Mouse (Mus musculus) forebrain, postnatal 0 days (tissue): ENCODE results near the gene Tk1. TPM values are rescaled to one million over a fixed set of nuclear protein-coding genes. Genes with fewer than 3 reads are reported as not detected.

Source experiments
- ATAC-seq: fragments of 200-750 bp; cut with Nextera tagmentation; 2 replicates; pipeline ENCODE4 v1.8.0; 2017; ENCODE audit warnings: mild to moderate bottlenecking, moderate library complexity
- DNase-seq: peaks from one replicate; pipeline ENCODE4 v3.0.0-alpha.2; 2015
- H3K27ac ChIP-seq: fragments of 300-500 bp; sonication (generic); 2 replicates; pipeline ENCODE4 v1.5.1; 2014; ENCODE audit warnings: low read depth, mild to moderate bottlenecking, antibody characterized with exemption, low read length, moderate library complexity, mixed read lengths
- H3K27me3 ChIP-seq: fragments of 300-500 bp; sonication (generic); 2 replicates; pipeline ENCODE4 v1.6.1; 2014; ENCODE audit warnings: mild to moderate bottlenecking, low read length, mixed read lengths; ENCODE audit not compliant: insufficient read depth
- H3K36me3 ChIP-seq: fragments of 300-500 bp; sonication (generic); 2 replicates; pipeline ENCODE4 v1.6.1; 2014; ENCODE audit warnings: mild to moderate bottlenecking, moderate library complexity; ENCODE audit not compliant: insufficient read depth
- H3K4me1 ChIP-seq: fragments of 300-500 bp; sonication (generic); 2 replicates; pipeline ENCODE4 v1.6.1; 2014; ENCODE audit warnings: antibody characterized with exemption; ENCODE audit not compliant: insufficient read depth
- H3K4me2 ChIP-seq: fragments of 300-500 bp; sonication (generic); 2 replicates; pipeline ENCODE4 v1.6.1; 2014; ENCODE audit warnings: low read depth, mild to moderate bottlenecking, moderate library complexity
- H3K4me3 ChIP-seq: fragments of 300-500 bp; sonication (generic); 2 replicates; pipeline ENCODE4 v1.5.1; 2014; ENCODE audit warnings: low read depth, low read length, mixed read lengths
- H3K9ac ChIP-seq: fragments of 300-500 bp; sonication (generic); 2 replicates; pipeline ENCODE4 v1.6.1; 2014; ENCODE audit warnings: mild to moderate bottlenecking
- H3K9me3 ChIP-seq: fragments of 300-500 bp; sonication (generic); 2 replicates; pipeline ENCODE4 v1.6.1; 2016; ENCODE audit warnings: low read length
- CTCF ChIP-seq: sonication (generic); IDR thresholded peaks from 2 replicates; pipeline ENCODE4 v1.5.1; 2016; ENCODE audit warnings: antibody characterized with exemption, control low read depth, low read depth
- WGBS: fragments of 180-500 bp; shearing (Covaris S2); extraction: QIAGEN DNeasy Blood & Tissue Kit; methylation state at CpG from one replicate; pipeline ENCODE4 v1.1.7; 2014; 5-methylcytosine and 5-hydroxymethylcytosine counted together
- polyA plus RNA-seq: library from polyadenylated mRNA; unstranded; fragments of >200 nt; fragmentation: Nextera tagmentation; extraction: Ambion mirVana; gene quantifications from 2 replicates; pipeline ENCODE4 v1.2.1, GENCODE M21; 2015
- total RNA-seq: library from RNA; depleted of rRNA; stranded (reverse); fragments of >200 nt; gene quantifications from 2 replicates; pipeline ENCODE4 v1.2.3, GENCODE M21; 2014

The Tk1 gene
- total and polyA plus RNA-seq, 2 experiments from 2014 or later, result 12.2 to 29.8 TPM

DNA sequence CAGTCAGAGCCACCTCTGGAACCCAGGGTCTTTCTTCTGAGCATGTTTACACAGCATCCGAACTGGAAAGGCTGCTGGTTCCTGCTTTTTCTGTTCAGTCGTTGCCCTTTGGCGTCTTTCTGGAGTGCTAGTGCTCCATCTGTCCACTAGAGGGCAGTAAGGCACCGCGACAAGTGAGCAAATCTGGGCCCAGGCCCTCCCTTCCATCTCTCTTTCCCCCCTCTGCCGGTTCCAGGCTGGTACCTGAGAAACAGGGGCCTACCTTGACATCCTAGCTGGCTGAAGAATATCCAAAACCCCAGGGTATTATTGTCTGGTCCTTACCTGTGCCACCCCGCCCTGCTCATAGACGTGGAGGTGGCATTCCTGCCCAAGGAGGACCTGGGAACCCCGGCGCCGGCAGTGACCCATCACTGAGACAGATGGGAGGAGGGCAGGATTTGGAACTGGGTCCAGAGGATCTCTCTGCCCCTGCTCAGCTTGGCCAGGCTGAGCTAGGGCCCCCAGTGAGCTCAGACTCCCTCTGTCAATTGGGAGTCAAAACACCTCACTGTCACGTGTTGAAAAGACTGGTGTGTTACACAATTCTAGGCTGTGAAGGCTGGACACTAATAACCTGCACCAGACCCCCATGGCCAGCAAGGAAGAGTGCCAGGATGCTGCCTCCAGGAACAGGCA is 44.9 kb upstream of the Tk1 start:
- WGBS, result 36% methylated on average over 12 of the region's 12 CpGs
- Histone ChIP-seq H3K9ac (peak overlapping the region; percentile 31; the same call in 1 of the 2 replicates), H3K4me1 (0 out of 2 replicates have a peak, but pooled peaks cover 3% of the 10 kb centered on the region), H3K27ac (no peak overlapping the region), H3K36me3 (no peaks in the 10 kb centered on the region), H3K27me3 (no peaks in the 10 kb centered on the region), H3K9me3 (no peaks in the 10 kb centered on the region), H3K4me3 (no peak overlapping the region), H3K4me2 (peak overlapping the region; percentile 6; the same call in 1 of the 2 replicates)
- TF ChIP-seq CTCF, result peak; percentile 99
- DNase-seq (peak; percentile 92), ATAC-seq (peak; percentile 73)

GRCm38 (mm10) chr11:117865988-117866387 is 40.1 kb upstream of the Tk1 start:
- no peaks in the 10 kb centered on the region for H3K36me3 ChIP-seq
- no peak overlapping the region for H3K9ac ChIP-seq
- DNase-seq (no peak), ATAC-seq (no peak)
- no peak overlapping the region for H3K27ac ChIP-seq
- H3K4me1 ChIP-seq, result 0 out of 2 replicates have a peak, but pooled peaks cover 1% of the 10 kb centered on the region
- no peak overlapping the region for H3K4me2 ChIP-seq
- H3K27me3 ChIP-seq, result no peaks in the 10 kb centered on the region
- H3K4me3 ChIP-seq, result no peak overlapping the region
- no peaks in the 10 kb centered on the region for H3K9me3 ChIP-seq
- 11% methylated on average over 6 of the region's 6 CpGs for WGBS
- TF ChIP-seq CTCF, result no peak

DNA sequence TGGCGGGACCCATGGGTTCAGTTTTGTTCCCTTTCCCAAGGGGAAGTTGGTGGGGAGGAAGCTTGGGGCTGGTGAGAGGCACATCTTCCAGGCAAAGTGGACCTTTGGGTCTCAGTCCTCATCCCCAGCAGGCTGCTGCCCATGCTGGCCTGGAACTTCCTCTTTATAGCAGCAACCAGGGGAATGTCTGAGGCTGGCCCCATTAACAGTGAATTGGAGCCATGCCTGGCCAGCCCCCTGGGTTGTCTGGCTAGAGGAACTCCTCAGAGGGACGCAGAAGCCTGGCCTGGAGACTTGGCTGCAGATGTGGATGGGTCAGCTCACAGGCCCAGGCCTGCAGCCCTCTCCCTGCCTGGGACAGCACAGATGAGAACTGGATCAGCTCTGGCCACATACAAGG is 38.9 kb upstream of the Tk1 start:
- WGBS, result 79% methylated on average over 2 of the region's 2 CpGs

DNA sequence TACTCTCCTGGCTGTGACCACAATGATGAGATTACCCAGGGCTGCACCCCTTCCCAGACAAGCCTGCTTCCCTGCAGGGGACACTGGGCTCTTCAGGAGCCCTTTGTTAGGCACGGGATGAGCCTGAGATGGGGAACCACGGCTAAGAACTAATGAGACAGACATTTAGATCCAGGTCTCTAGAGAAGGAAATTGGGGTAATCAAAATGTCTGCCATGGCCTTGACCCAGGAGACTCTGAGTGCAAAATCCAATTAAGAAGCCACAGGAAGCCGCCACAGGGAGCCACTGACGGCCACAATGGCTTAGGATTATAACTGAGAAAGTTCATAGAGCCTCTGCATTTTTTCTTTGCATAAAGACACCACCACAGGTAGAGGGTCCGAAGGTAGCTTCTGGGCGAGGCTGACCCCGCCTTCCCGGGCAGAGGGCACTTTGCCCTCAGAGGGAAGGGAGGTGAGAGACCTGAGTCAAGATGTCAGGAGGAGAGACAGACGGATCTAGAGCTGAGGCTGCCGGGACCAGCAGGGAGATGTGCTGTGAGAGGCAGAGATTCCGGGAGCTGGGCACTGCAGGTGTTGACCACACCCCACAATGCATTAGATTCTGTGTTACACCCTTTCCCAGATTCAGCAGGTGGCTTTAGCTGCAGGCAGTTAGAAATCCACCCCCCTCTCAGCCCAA is 37.4 kb upstream of the Tk1 start:
- Histone ChIP-seq H3K9ac (no peak overlapping the region), H3K36me3 (no peaks in the 10 kb centered on the region), H3K4me3 (no peak overlapping the region), H3K27ac (no peak overlapping the region), H3K9me3 (no peaks in the 10 kb centered on the region), H3K4me2 (no peak overlapping the region), H3K27me3 (no peaks in the 10 kb centered on the region; the same call in 1 of the 2 replicates), H3K4me1 (no peaks in the 10 kb centered on the region)
- DNase-seq (no peak), ATAC-seq (no peak)
- WGBS, result 18% methylated on average over 11 of the region's 11 CpGs
- TF ChIP-seq CTCF, result no peak

More for the DNA sequence above, 38.9 kb upstream of the Tk1 start:
- no peak for ATAC-seq
- Histone ChIP-seq H3K36me3 (no peaks in the 10 kb centered on the region), H3K9ac (no peak overlapping the region), H3K27ac (no peak overlapping the region), H3K9me3 (no peaks in the 10 kb centered on the region), H3K27me3 (no peaks in the 10 kb centered on the region; the same call in 1 of the 2 replicates), H3K4me2 (no peak overlapping the region), H3K4me1 (no peaks in the 10 kb centered on the region), H3K4me3 (no peak overlapping the region)
- DNase-seq, result no peak
- TF ChIP-seq CTCF, result no peak

- H3K27me3 ChIP-seq, result no peaks in the 10 kb centered on the region; the same call in 1 of the 2 replicates
- WGBS, result 6% methylated on average over 23 of the region's 23 CpGs
- ATAC-seq (no peak), DNase-seq (no peak)
- H3K9ac ChIP-seq, result no peak within 1 kb of the TSS
- no peaks in the 10 kb centered on the region for H3K9me3 ChIP-seq
- no peak for TF ChIP-seq CTCF
- H3K36me3 ChIP-seq, result no peaks in the 10 kb centered on the region
- no peak within 1 kb of the TSS for H3K27ac ChIP-seq
- H3K4me1 ChIP-seq, result no peaks in the 10 kb centered on the region
- no peak within 1 kb of the TSS for H3K4me3 ChIP-seq
- H3K4me2 ChIP-seq, result no peak within 1 kb of the TSS
These were observed 34.7 kb upstream of the Tk1 start, which contains the start of gene Tmem235 for GRCm38 (mm10) chr11:117860601-117861000. TSS of gene Tmem235 (plus strand) at chr11:117860752.

DNA sequence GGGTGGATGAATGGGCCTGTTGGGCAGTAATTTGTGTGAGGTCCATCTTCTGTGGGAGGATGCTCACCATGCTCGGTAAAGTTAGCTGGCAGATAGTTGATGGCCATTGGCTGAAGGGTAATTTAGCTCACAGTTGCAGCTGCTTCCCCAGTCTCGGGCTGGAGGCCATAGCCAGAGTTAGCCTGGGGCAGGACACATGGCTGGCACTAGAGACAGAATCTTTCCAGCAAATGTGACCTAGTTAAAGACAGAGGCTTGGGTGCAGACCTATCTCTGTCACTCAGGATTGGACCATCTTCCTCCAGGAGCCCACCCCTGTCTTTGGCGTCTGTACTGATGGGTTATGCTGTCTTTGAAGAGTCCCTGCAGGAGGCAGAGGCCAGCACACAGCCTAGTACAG is 32.5 kb upstream of the Tk1 start:
- ATAC-seq, result no peak
- no peak for TF ChIP-seq CTCF
- Histone ChIP-seq H3K27ac (no peak overlapping the region), H3K4me1 (no peaks in the 10 kb centered on the region), H3K27me3 (no peaks in the 10 kb centered on the region; the same call in 1 of the 2 replicates), H3K36me3 (no peaks in the 10 kb centered on the region), H3K4me3 (no peak overlapping the region), H3K9ac (no peak overlapping the region), H3K9me3 (no peaks in the 10 kb centered on the region), H3K4me2 (no peak overlapping the region)
- 58% methylated on average over 3 of the region's 3 CpGs for WGBS
- no peak for DNase-seq

GRCm38 (mm10) chr11:117857462-117857861 is 31.6 kb upstream of the Tk1 start:
- H3K36me3 ChIP-seq, result no peaks in the 10 kb centered on the region
- H3K4me1 ChIP-seq, result no peaks in the 10 kb centered on the region
- no peaks in the 10 kb centered on the region; the same call in 1 of the 2 replicates for H3K27me3 ChIP-seq
- H3K27ac ChIP-seq, result no peak overlapping the region
- 91% methylated on average over 10 of the region's 10 CpGs for whole genome bisulfite sequencing
- H3K9me3 ChIP-seq, result no peaks in the 10 kb centered on the region
- no peak for TF ChIP-seq CTCF
- H3K4me2 ChIP-seq, result no peak overlapping the region
- ATAC-seq, result no peak
- H3K9ac ChIP-seq, result no peak overlapping the region
- no peak for DNase-seq
- no peak overlapping the region for H3K4me3 ChIP-seq
